Mouse (Mus musculus) ES-E14 (cell line): ENCODE data around the gene Hoxa5. TPM values are rescaled to one million over a fixed set of nuclear protein-coding genes. Genes with fewer than 3 reads are reported as not detected.
A peak's percentile ranks its signal among the peaks of the same experiment; 100 is the strongest.

Source experiments
- DNase-seq: peaks from one replicate; pipeline ENCODE4 v3.0.0-alpha.2; 2013; ENCODE audit warnings: low read depth, low spot score
- H3K27ac ChIP-seq: 2 replicates; pipeline ENCODE4 v1.5.1; 2012; ENCODE audit warnings: low read depth, mild to moderate bottlenecking, low read length, moderate library complexity, mixed read lengths; ENCODE audit not compliant: poor library complexity, insufficient read depth, severe bottlenecking
- H3K36me3 ChIP-seq: 2 replicates; pipeline ENCODE4 v1.6.1; 2012; ENCODE audit warnings: mild to moderate bottlenecking, low read length, moderate library complexity, mixed read lengths; ENCODE audit not compliant: control insufficient read depth, poor library complexity, insufficient read depth, severe bottlenecking
- H3K4me1 ChIP-seq, 2 experiments: fragments of 150-350 bp in 1 of 2; sonication (generic) in 1 of 2; 2 replicates each; pipeline ENCODE4 v1.6.1; 2012; ENCODE audit warnings: low read length in 2 of 2, mild to moderate bottlenecking in 1 of 2, mixed read lengths in 1 of 2; ENCODE audit not compliant: control insufficient read depth in 2 of 2, insufficient read depth in 2 of 2, poor library complexity in 1 of 2
- H3K4me3 ChIP-seq, 2 experiments: fragments of 150-350 bp in 1 of 2; sonication (generic) in 1 of 2; 2 replicates each; pipeline ENCODE4 v1.5.1; 2012; ENCODE audit warnings: low read length in 2 of 2, low read depth in 1 of 2, mild to moderate bottlenecking in 1 of 2, mixed read lengths in 1 of 2; ENCODE audit not compliant: insufficient read depth in 1 of 2, poor library complexity in 1 of 2, severe bottlenecking in 1 of 2
- H3K9ac ChIP-seq: 2 replicates; pipeline ENCODE4 v1.6.1; 2012; ENCODE audit warnings: low read depth, mild to moderate bottlenecking, low read length, mixed read lengths; ENCODE audit not compliant: poor library complexity, insufficient read depth, severe bottlenecking
- H3K9me3 ChIP-seq: fragments of 150-350 bp; sonication (generic); 2 replicates; pipeline ENCODE4 v1.6.1; 2012; ENCODE audit warnings: low read depth, mild to moderate bottlenecking, low read length; ENCODE audit not compliant: control insufficient read depth, insufficient read depth
- CHD2 ChIP-seq: IDR thresholded peaks from 2 replicates; pipeline ENCODE4 v1.6.1; 2014; ENCODE audit warnings: mild to moderate bottlenecking, low read depth, low read length, inconsistent platforms
- HCFC1 ChIP-seq: IDR thresholded peaks from 2 replicates; pipeline ENCODE4 v1.6.1; 2012; ENCODE audit warnings: low read length, inconsistent platforms, borderline replicate concordance; ENCODE audit not compliant: insufficient read depth
- MAFK ChIP-seq: IDR thresholded peaks from 2 replicates; pipeline ENCODE4 v1.6.1; 2014; ENCODE audit warnings: mild to moderate bottlenecking, low read depth, low read length, inconsistent platforms; ENCODE audit not compliant: insufficient read depth
- ZC3H11A ChIP-seq: IDR thresholded peaks from 2 replicates; pipeline ENCODE4 v1.6.1; 2012; ENCODE audit warnings: low read depth, mild to moderate bottlenecking, inconsistent platforms, low read length, borderline replicate concordance
- ZNF384 ChIP-seq: IDR thresholded peaks from 2 replicates; pipeline ENCODE4 v1.6.1; 2012; ENCODE audit warnings: low read depth, low read length, inconsistent platforms
- in situ Hi-C, 2 experiments: fragments of 600-800 bp; cut with MboI; formaldehyde crosslinking; loops; one replicate each; pipeline ENCODE4 v1.15.1; 2025; ENCODE audit warnings: low sequenced_read_pairs in 2 of 2, inconsistent platforms in 1 of 2; ENCODE audit not compliant: unreplicated experiment in 2 of 2
- total RNA-seq: library from RNA; depleted of rRNA; stranded (reverse); fragments of 300-350 nt; gene quantifications from 2 replicates; pipeline ENCODE4 v1.2.3, GENCODE M21; 2012

Hoxa5 gene
- total RNA-seq, 1 experiment = 0.49 TPM

- Histone ChIP-seq H3K36me3 (no peaks in the 10 kb centered on the region), H3K9me3 (no peaks in the 10 kb centered on the region), H3K27ac (no peak overlapping the region), H3K4me1 (peaks cover 0 to 3% of the 10 kb centered on the region in 2 experiments; a peak in 1 of 4 replicates), H3K4me3 (peak overlapping the region; percentile 6 to 28; a peak in 3 of 4 replicates), H3K9ac (no peak overlapping the region)
- in situ Hi-C loops = no loop called here
- DNase-seq = no peak
- TF ChIP-seq CHD2 = no peak
- no peak for TF ChIP-seq MAFK
- no peak for TF ChIP-seq HCFC1
- TF ChIP-seq ZC3H11A = no peak
- TF ChIP-seq ZNF384 = no peak
Measured at GRCm38 (mm10) chr6:52234428-52235140, 30.2 kb upstream of the Hoxa5 start.

GRCm38 (mm10) chr6:52233546-52234427 lies 29.4 kb upstream of the Hoxa5 start:
- DNase-seq = no peak
- no peak overlapping the region for H3K9ac ChIP-seq
- no peak overlapping the region for H3K27ac ChIP-seq
- TF ChIP-seq CHD2 (no peak), HCFC1 (no peak), ZNF384 (no peak), MAFK (no peak), ZC3H11A (no peak)
- H3K9me3 ChIP-seq = no peaks in the 10 kb centered on the region
- in situ Hi-C loops = no loop called here
- no peaks in the 10 kb centered on the region for H3K36me3 ChIP-seq
- peaks cover 0 to 5% of the 10 kb centered on the region in 2 experiments; a peak in 1 of 4 replicates for H3K4me1 ChIP-seq
- H3K4me3 ChIP-seq = peak overlapping the region; percentile 6 to 28; a peak in 2 of 4 replicates

- no peaks in the 10 kb centered on the region for H3K9me3 ChIP-seq
- H3K9ac ChIP-seq = no peak overlapping the region
- H3K4me3 ChIP-seq = no peak overlapping the region
- H3K4me1 ChIP-seq = peaks cover 0 to 5% of the 10 kb centered on the region in 2 experiments; a peak in 1 of 4 replicates
- TF ChIP-seq ZNF384 (no peak), ZC3H11A (no peak), MAFK (no peak), CHD2 (no peak), HCFC1 (no peak)
- DNase-seq = no peak
- in situ Hi-C loops = no loop called here
- no peak overlapping the region for H3K27ac ChIP-seq
- no peaks in the 10 kb centered on the region for H3K36me3 ChIP-seq
Measured at GRCm38 (mm10) chr6:52232984-52233545, 28.7 kb upstream of the Hoxa5 start.

GRCm38 (mm10) chr6:52232568-52232965 lies 28.2 kb upstream of the Hoxa5 start:
- H3K27ac ChIP-seq = no peak overlapping the region
- H3K9ac ChIP-seq = no peak overlapping the region
- H3K9me3 ChIP-seq = no peaks in the 10 kb centered on the region
- peaks cover 0 to 5% of the 10 kb centered on the region in 2 experiments; a peak in 1 of 4 replicates for H3K4me1 ChIP-seq
- DNase-seq = no peak
- TF ChIP-seq ZC3H11A (no peak), ZNF384 (no peak), HCFC1 (no peak), CHD2 (no peak), MAFK (no peak)
- in situ Hi-C loops = no loop called here
- no peak overlapping the region for H3K4me3 ChIP-seq
- no peaks in the 10 kb centered on the region for H3K36me3 ChIP-seq
